Mouse (Mus musculus) common myeloid progenitor, adult 5-6 weeks (primary cell): ENCODE data around the gene Bcl7c. TPM values are rescaled to one million over a fixed set of nuclear protein-coding genes. Genes with fewer than 3 reads are reported as not detected.
A peak's percentile ranks its signal among the peaks of the same experiment; 100 is the strongest.

Source experiments
- ATAC-seq: replicated peaks from 2 replicates; pipeline ENCODE4 v1.8.0; 2016; ENCODE audit warnings: low read depth, mild to moderate bottlenecking, moderate TSS enrichment, inconsistent platforms; ENCODE audit not compliant: poor library complexity, severe bottlenecking
- total RNA-seq: library from RNA; stranded (forward); fragments of 200-1000, 187-1606 nt; gene quantifications from 2 replicates; pipeline ENCODE4 v1.2.3, GENCODE M21; 2017

Gene Bcl7c
- total RNA-seq, 1 experiment from 2014 or later = 54.4 TPM

- ATAC-seq = no peak
Observed at GRCm38 (mm10) chr7:127689626-127690280, 19.0 kb downstream of the Bcl7c start.

GRCm38 (mm10) chr7:127688935-127689334 lies 19.8 kb downstream of the Bcl7c start:
- ATAC-seq = no peak

GRCm38 (mm10) chr7:127686740-127687449 lies 21.8 kb downstream of the Bcl7c start:
- ATAC-seq = no peak

DNA sequence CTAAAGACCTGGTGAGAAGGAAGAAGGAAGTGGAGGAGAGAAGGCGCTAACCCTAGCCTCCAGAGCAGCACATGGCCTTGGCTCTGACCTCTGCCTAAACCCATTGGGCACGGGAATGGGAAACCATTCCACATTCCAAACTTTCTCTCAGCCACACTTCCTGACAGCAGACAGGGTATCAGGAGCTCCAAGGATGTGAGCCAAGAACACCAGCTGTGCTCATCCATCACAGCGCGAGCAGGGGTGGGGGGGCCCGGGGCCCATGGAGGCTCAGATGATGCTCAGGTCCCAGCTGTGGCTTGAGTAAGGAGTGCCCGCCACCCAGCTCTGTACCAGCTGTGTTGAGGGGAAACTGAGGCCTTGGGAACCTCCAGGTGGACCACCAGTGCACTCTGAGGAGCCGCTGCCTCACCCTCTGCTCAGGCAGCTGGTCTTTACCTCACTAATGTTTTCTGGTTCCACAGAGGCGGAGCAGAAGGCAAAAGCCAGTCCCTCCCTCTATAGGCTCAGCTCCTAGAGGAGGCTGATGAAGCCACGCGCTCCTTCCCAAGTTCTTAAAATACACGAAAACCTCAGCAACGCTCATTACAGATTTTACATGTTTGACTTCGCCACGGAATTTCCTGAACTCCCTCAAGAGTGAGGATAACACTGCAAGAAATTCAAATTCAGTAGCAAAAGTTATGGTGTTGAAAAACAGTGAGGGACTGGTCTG lies 23.3 kb downstream of the Bcl7c start:
- ATAC-seq = no peak

GRCm38 (mm10) chr7:127681888-127682553 lies 26.7 kb downstream of the Bcl7c start:
- ATAC-seq = no peak; the same call in 1 of the 2 replicates

DNA sequence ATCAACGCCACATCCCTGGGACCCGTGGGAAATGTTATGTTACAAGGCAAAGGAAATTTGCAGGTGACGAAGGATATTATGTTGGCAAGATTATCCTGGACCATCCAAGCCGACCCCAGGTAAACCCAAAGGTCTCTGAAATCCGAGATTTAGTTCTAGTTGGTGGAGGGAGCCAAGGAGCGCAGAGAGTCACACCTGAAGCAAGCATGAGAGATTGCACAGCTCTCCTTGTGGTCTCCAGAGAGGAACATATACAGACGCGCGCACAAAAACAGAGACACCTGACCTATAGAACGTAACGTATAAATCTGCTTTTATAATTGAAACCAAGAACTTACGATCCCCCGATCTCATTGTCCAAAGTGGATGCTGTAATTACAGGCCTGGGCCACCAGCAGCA lies 28.2 kb downstream of the Bcl7c start:
- ATAC-seq = no peak

DNA sequence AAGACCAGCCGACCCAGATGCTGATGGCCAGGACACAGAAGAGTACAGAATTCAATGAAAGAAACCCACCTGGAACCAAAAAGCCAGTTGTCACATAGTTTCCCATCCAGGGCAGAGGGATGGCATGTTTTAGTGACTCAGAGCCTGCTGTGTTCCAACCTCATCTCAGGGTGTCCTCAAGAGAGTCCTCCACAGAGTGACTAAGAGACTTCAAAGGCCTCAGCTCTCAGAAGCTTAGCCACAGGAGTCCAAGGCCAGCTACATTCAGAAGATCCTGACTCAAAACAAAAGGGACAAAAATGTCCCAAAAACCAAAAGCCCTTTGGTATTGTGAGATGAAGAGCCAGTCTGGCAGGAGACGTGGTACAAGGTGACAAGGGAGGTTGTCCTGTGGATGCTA lies 29.9 kb downstream of the Bcl7c start:
- ATAC-seq = no peak

DNA sequence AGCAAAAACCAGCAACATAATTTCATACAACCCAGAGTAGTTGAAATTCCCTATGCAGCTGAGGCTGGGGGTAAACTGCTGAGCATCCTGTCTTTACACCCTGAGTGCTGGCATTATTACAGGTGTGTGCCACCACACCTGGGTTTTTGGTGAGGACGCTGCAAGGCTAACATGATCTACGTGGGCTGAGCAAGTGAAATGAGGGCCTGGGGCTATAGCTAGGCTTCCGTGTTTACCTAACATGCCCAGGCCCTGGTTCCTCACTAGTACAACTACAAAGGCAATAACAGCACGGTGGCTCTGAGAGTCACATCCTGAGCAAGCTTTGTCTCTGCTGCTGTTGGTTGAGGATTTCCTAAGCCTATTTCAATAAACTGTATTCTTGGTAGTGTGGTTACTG lies 31.1 kb downstream of the Bcl7c start:
- no peak for ATAC-seq

DNA sequence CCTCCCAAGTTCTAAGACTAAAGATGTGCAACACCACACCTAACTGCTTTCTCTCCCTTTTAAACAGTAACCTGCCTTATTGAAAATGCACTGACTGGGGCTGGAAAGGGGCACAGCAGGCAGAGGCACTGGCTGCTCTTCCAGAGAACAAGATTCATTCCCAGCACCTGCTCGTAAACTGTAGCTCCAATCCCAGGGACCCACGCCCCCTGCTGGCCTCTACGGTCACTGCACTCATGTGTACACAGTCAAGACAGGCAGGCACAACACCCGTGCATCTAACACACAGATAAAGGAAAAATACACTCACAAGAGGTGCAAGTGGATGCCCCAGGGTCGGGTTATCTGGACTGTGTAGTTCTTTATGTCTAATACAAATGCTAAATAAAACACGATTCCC lies 31.7 kb downstream of the Bcl7c start:
- ATAC-seq = peak; percentile 64; the same call in 1 of the 2 replicates

DNA sequence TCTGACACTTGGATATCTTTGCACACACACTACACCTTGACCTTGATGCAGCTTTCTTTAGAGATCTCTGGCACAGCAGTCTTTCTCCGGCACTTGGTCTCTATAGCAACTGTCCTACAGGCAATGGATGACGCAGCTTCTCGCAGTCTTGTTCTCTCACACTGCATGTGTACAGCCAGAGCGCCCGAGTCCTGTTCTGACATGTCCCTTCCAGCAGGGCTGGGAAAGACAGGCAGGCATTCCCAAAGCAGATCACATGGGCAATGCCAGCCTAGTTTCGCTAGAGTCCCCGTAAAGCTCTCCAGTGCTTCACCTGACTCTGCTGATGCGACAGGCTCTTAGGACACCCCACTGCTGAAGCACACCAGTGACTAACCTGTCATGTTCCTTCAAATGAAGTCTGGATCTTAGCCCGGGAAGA lies 33.3 kb downstream of the Bcl7c start:
- no peak for ATAC-seq

GRCm38 (mm10) chr7:127674977-127675376 lies 33.8 kb downstream of the Bcl7c start:
- peak; percentile 98 for ATAC-seq

- no peak for ATAC-seq
Observed at GRCm38 (mm10) chr7:127672776-127673175, 36.0 kb downstream of the Bcl7c start.

DNA sequence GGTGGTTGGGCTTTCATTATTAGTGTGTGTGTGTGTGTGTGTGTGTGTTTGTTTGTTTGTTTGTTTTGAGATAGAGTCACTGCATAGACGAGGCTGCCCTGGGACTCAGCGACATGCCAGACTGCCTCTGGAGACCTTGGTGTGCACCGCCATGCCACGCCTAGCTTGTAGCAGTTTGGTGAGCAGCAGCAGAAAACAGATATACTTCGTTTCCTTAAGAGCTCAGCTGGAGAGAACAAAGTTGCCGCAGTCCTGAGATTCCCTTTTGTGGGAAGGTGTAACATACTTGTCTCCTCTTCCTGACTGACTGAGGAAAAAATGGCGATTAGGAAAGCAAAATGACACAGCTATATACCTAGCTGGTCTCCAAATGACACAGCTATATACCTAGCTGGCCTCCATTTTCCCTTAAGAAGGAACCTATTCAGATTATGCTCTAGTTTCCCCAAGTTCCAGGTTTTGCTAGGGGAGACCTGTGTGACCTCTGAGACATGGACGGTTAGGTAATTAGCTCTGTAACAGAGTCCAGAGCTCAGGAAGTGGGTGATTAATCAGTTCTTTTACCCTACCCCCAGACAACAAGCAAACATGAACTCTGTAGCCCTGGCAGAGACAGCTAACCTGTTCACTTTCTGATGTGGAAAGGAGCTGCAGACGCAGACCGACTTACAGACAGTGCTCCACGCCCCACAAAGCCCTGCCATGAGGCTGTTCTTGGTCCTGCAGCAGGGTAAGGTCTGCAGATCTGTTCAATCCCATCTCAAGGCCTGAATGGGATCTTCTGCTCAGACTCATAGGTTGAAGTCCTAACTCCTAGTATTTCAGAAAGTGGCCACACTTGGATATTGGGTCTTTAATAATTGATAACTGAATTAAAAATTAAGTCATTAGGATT lies 36.6 kb downstream of the Bcl7c start:
- no peak for ATAC-seq

DNA sequence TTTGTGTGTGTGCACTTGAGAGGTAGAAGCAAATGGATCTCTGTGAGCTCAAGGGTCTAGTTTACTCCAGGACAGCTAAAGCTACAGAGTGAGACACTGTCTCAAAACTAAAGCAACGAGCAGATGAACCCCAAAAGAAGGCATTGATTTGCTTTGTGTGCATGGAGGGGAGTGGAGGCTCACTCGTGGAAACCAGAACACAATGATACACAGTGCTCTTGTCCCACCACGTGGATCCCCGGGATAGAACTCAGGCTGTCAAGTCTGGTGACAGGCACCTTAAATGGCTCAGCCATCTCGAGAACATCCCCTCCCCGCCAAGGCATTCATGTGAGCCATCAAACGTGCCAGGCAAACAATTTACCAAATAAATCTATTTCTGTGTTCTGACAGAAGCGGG lies 41.6 kb downstream of the Bcl7c start:
- ATAC-seq = no peak

DNA sequence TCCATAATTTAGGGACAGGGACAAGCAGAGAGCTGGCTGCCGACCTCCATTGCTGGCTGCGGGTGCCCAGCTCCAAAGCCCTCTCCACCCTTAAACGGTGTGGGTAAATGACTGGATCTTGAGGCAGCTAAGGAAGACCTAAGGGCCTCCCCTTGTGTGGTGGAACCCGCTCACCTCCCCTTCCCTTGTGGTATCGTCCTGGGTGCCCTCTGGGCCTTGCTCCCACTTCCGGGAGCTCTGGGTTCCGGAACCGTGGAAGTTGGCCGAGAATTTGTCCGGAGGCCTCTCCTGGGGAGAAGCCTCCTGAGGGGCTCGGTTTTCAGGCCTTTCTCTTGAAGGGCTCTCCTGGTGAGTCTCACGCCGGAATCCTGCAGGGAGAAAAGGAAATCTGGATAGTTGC lies 42.1 kb downstream of the Bcl7c start:
- ATAC-seq = no peak

- ATAC-seq = no peak
Observed at GRCm38 (mm10) chr7:127666066-127666654, 42.6 kb downstream of the Bcl7c start.

- no peak for ATAC-seq
Observed at GRCm38 (mm10) chr7:127662926-127663325, 45.8 kb downstream of the Bcl7c start.

DNA sequence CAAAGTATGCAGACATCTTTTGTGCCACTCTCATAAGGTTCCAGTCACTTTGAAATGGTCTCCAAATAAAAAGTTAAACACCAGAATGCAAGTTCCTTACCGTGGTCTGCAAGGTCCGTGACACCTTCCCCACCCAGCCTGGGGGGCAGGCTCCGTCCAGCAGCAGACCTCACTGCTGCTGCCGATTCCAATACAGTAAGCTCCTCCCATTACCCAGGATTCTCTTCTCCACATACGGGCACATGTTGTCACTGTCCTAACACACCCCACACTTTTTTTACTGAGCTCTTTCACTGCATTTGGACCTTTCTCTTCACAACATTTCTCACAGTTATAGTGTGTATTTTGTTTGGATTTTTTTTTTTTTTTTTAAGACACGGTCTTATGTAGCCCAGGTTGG lies 46.9 kb downstream of the Bcl7c start:
- ATAC-seq = no peak

DNA sequence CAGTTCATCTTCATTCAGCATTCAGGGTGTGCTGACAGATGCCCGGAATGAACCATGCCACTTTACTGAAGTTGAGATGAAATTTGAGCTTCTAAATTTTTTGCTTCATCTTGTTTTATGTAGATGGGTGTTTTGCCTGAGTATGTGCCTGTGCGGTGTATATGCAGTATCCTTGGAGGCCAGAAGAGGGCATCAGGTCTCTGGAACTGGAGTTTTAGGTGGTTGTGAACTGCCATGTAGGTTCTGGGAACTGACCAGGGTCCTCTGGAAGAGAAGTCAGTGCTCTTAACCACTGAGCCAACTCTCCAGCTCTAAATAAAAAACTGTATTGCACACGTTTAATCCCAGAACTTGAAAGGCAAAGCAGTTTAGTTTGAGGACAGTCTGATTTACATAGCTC lies 47.9 kb downstream of the Bcl7c start:
- no peak for ATAC-seq
